Mouse (Mus musculus) lung, postnatal 0 days (tissue): ENCODE measurements around the gene Lmod3. TPM values are rescaled to one million over a fixed set of nuclear protein-coding genes. Genes with fewer than 3 reads are reported as not detected.

Experiments
- ATAC-seq: fragments of 200-750 bp; cut with Nextera tagmentation; 2 replicates; pipeline ENCODE4 v1.8.0; 2017; ENCODE audit warnings: moderate library complexity
- DNase-seq: peaks from one replicate; pipeline ENCODE4 v3.0.0-alpha.2; 2016; ENCODE audit warnings: low spot score
- H3K27ac ChIP-seq: fragments of 300-500 bp; sonication (generic); 2 replicates; pipeline ENCODE4 v1.5.1; 2014; ENCODE audit warnings: antibody characterized with exemption, mild to moderate bottlenecking, low read length, mixed read lengths
- H3K27me3 ChIP-seq: fragments of 300-500 bp; sonication (generic); replicated peaks from 2 replicates; pipeline ENCODE4 v1.6.1; 2014; ENCODE audit warnings: low read length, mixed read lengths; ENCODE audit not compliant: insufficient read depth
- H3K36me3 ChIP-seq: fragments of 300-500 bp; sonication (generic); 2 replicates; pipeline ENCODE4 v1.6.1; 2014; ENCODE audit warnings: low read length, mixed read lengths; ENCODE audit not compliant: insufficient read depth
- H3K4me1 ChIP-seq: fragments of 300-500 bp; sonication (generic); 2 replicates; pipeline ENCODE4 v1.6.1; 2014; ENCODE audit warnings: antibody characterized with exemption, low read depth, low read length, mixed read lengths; ENCODE audit not compliant: insufficient read depth
- H3K4me2 ChIP-seq: fragments of 300-500 bp; sonication (generic); replicated peaks from 2 replicates; pipeline ENCODE4 v1.6.1; 2014; ENCODE audit warnings: low read depth, mild to moderate bottlenecking, low read length, moderate library complexity, mixed read lengths
- H3K4me3 ChIP-seq: fragments of 300-500 bp; sonication (generic); 2 replicates; pipeline ENCODE4 v1.5.1; 2014; ENCODE audit warnings: low read depth, low read length
- H3K9ac ChIP-seq: fragments of 300-500 bp; sonication (generic); replicated peaks from 2 replicates; pipeline ENCODE4 v1.6.1; 2014; ENCODE audit warnings: low read depth, mild to moderate bottlenecking
- H3K9me3 ChIP-seq: fragments of 300-500 bp; sonication (generic); 2 replicates; pipeline ENCODE4 v1.6.1; 2016; ENCODE audit warnings: low read length, mixed read lengths
- CTCF ChIP-seq: IDR thresholded peaks from 2 replicates; pipeline ENCODE4 v1.5.1; 2016; ENCODE audit warnings: antibody characterized with exemption, mild to moderate bottlenecking
- EP300 ChIP-seq: IDR thresholded peaks from 2 replicates; pipeline ENCODE4 v1.6.1; 2016; ENCODE audit warnings: antibody characterized with exemption, mild to moderate bottlenecking, control low read depth
- WGBS: fragments of 180-500 bp; shearing (Covaris S2); extraction: QIAGEN DNeasy Blood & Tissue Kit; methylation state at CpG from one replicate; pipeline ENCODE4 v1.1.7; 2014; 5-methylcytosine and 5-hydroxymethylcytosine counted together
- polyA plus RNA-seq: library from polyadenylated mRNA; unstranded; fragments of >200 nt; fragmentation: Nextera tagmentation; extraction: Ambion mirVana; gene quantifications from 2 replicates; pipeline ENCODE4 v1.2.1, GENCODE M21; 2015

The Lmod3 gene
- polyA plus RNA-seq, 1 experiment from 2014 or later, result 0.31 TPM

DNA sequence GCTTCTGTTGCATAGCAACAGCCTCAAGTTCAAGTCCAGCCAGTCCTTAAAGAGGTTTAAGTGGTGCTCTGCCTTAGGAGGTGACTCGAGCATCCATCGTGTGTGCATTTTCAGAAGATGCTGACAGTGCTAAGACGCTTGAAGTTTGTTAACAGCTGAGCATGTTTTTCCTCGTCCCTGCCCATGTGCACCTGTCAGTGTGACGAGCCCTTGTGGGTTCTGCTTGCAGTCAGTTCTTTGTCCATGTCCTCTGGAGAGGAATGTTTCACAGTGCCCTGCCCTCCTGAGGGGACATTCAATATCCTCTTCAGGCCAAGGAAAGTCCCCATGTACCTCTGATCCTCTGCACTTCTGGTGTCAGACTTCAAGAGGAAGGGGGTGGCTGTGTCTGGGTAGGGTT lies 12.5 kb downstream of the Lmod3 start:
- no peak for TF ChIP-seq EP300
- TF ChIP-seq CTCF, result no peak
- no peak overlapping the region for H3K9ac ChIP-seq
- H3K4me2 ChIP-seq, result no peak overlapping the region
- 71% methylated on average over 5 of the region's 5 CpGs for WGBS
- no peak overlapping the region for H3K4me3 ChIP-seq
- H3K9me3 ChIP-seq, result no peaks in the 10 kb centered on the region
- no peak for ATAC-seq
- H3K27me3 ChIP-seq, result no peaks in the 10 kb centered on the region
- H3K27ac ChIP-seq, result no peak overlapping the region
- no peak for DNase-seq
- H3K4me1 ChIP-seq, result no peaks in the 10 kb centered on the region
- H3K36me3 ChIP-seq, result no peaks in the 10 kb centered on the region

GRCm38 (mm10) chr6:97239360-97239759 lies 13.2 kb downstream of the Lmod3 start:
- no peak for ATAC-seq
- 89% methylated on average over 6 of the region's 6 CpGs for WGBS
- TF ChIP-seq EP300 (no peak), CTCF (peak; percentile 22)

DNA sequence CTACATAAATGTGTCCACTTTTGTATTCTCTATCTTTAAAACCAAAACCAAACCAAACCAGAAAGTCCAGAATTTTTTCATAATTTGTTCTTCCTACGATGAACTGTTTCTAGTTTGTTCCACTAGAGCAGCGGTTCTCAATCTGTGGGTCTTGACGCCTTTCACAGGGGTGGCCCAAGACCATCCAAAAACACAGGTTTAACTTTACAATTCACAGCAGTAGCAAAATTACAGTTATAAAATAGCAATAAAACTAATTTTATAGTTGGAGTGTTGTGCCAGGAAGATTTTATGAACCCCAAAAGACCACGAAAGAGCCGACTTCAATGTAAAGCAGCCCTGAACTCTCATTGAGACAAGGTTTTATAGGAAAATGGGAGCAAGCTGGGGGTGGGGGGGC lies 16.5 kb downstream of the Lmod3 start:
- Histone ChIP-seq H3K4me3 (no peak overlapping the region), H3K9ac (no peak overlapping the region), H3K4me1 (no peaks in the 10 kb centered on the region), H3K36me3 (peaks cover 9% of the 10 kb centered on the region), H3K4me2 (no peak overlapping the region), H3K27ac (no peak overlapping the region), H3K27me3 (no peaks in the 10 kb centered on the region), H3K9me3 (no peaks in the 10 kb centered on the region)
- DNase-seq (no peak), ATAC-seq (no peak)
- 96% methylated on average over 5 of the region's 5 CpGs for WGBS
- TF ChIP-seq CTCF (no peak), EP300 (no peak)

More at GRCm38 (mm10) chr6:97239360-97239759, 13.2 kb downstream of the Lmod3 start:
- H3K9me3 ChIP-seq, result no peaks in the 10 kb centered on the region
- H3K4me2 ChIP-seq, result no peak overlapping the region
- no peak overlapping the region for H3K9ac ChIP-seq
- H3K36me3 ChIP-seq, result no peaks in the 10 kb centered on the region
- no peak overlapping the region for H3K4me3 ChIP-seq
- H3K4me1 ChIP-seq, result no peaks in the 10 kb centered on the region
- DNase-seq, result no peak
- H3K27ac ChIP-seq, result no peak overlapping the region
- H3K27me3 ChIP-seq, result no peaks in the 10 kb centered on the region

DNA sequence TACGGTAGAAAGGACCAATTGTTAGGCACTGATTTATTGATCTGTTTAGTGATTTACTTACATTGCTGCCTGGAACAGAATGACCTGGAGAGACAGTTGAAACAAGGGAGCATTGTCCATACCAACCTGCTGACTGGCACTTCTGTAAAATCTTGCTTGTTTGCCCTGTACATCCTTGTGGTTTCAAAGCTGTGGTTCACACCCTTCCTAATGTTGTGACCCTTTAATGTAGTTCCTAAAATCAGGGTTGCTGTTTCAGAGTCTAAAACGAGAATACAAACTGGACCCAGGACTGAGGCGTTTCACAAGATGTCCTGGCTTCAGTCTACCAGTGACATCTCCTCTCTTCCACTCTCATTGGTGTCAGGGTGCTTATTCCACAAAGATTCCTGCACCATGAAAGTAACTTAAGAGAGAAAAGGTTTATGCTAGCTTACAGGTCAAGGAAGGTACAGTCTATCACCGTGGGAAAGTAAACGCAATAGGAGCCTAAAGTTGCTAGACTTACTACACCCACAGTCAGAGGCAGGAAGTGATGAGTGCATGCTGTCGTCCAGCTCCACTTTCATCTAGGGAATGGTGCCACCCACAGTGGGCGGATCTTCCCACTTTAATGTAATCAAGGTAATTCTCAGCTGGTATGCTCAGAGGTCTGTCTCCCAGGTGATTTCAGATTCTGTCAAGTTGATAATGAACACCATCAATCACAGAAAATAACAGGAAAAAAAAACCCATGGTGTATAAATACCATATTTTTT lies 17.5 kb downstream of the Lmod3 start:
- TF ChIP-seq CTCF (no peak), EP300 (no peak)
- no peaks in the 10 kb centered on the region for H3K9me3 ChIP-seq
- ATAC-seq (no peak), DNase-seq (no peak)
- no peak overlapping the region for H3K27ac ChIP-seq
- H3K36me3 ChIP-seq, result peaks cover 18% of the 10 kb centered on the region
- no peak overlapping the region for H3K4me2 ChIP-seq
- H3K4me1 ChIP-seq, result no peaks in the 10 kb centered on the region
- 78% methylated on average over 7 of the region's 7 CpGs for WGBS
- no peak overlapping the region for H3K9ac ChIP-seq
- H3K27me3 ChIP-seq, result no peaks in the 10 kb centered on the region
- H3K4me3 ChIP-seq, result no peak overlapping the region

GRCm38 (mm10) chr6:97227067-97227847 lies 25.3 kb downstream of the Lmod3 start:
- Histone ChIP-seq H3K4me1 (no peaks in the 10 kb centered on the region), H3K27me3 (no peaks in the 10 kb centered on the region), H3K9me3 (no peaks in the 10 kb centered on the region), H3K27ac (no peak overlapping the region), H3K4me2 (no peak overlapping the region), H3K9ac (no peak overlapping the region), H3K4me3 (no peak overlapping the region), H3K36me3 (peaks cover 19% of the 10 kb centered on the region)
- DNase-seq (no peak), ATAC-seq (no peak)
- no peak for TF ChIP-seq CTCF
- no peak for TF ChIP-seq EP300
- WGBS, result 96% methylated on average over 9 of the region's 9 CpGs

DNA sequence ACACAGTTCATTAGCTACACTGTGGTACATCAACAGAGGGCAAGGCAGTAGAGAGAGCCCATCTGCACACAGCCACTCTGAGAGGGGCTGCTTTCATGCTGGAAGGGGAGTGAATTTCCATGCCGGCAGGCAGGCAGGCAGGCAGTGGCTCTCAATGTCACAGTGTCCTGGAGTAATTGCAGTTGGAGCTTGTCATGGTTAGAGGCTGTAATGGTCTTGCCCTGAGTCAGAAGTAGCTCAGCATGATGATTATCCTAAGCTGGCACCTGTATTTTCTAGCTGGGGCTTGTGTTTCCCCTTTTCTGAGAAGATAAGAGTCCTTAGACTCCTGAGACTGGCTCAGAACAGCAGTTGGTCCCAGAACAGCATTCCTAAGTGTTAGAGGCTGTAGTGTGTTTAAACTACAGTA lies 26.5 kb downstream of the Lmod3 start:
- no peak overlapping the region for H3K27ac ChIP-seq
- no peak overlapping the region for H3K4me2 ChIP-seq
- no peaks in the 10 kb centered on the region for H3K9me3 ChIP-seq
- no peak for TF ChIP-seq EP300
- H3K4me3 ChIP-seq, result no peak overlapping the region
- no peak overlapping the region for H3K9ac ChIP-seq
- peak; percentile 55; the same call in 1 of the 2 replicates for ATAC-seq
- H3K36me3 ChIP-seq, result peaks cover 16% of the 10 kb centered on the region; the same call in 1 of the 2 replicates
- 0 out of 2 replicates have a peak, but pooled peaks cover 3% of the 10 kb centered on the region for H3K4me1 ChIP-seq
- DNase-seq, result no peak
- 46% methylated on average over 1 of the region's 1 CpGs for WGBS
- H3K27me3 ChIP-seq, result no peaks in the 10 kb centered on the region
